Mouse (Mus musculus): ENCODE measurements around the gene Abr.

The Abr gene

DNA sequence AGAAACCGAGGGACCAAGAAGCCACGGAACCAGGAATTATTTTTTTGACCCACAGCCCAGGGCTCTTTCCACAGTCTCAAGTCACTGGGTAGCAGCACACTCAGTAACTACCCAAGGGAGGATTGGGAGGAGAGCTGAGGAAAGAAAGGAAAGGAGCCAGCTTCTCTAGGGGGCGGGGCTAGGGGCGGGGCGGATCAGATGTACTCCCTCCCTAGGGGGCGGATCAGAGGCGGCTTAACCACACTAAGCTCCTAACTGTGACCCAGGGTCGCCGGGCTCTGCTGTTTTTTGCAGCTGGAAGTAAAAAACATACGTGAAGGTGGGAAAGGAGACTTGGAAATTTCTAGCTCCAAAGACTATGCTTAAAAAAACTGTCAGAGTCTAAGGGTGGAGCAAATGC lies 175.9 kb downstream of the Abr start:
- DNase-seq, result no peak

DNA sequence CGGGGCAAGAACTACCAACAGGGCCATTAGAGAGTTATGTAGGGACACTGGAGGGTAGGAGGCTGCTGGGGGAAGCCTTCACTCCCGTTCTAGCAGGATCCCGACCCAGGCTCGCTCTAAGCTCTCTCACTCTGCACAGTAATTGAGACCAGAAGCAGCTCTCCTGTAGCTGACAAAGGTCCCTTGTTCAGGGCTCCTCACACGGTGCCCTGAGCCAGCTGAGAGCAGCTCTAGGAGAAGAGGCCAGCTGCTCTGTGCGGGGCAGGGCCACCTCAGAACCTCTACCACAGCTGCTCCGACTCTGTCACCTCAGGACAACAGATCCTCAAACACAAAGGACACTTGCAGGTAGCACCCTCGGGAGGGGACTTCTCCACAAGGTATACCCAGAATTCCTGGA lies 176.7 kb downstream of the Abr start:
- DNase-seq, result no peak

DNA sequence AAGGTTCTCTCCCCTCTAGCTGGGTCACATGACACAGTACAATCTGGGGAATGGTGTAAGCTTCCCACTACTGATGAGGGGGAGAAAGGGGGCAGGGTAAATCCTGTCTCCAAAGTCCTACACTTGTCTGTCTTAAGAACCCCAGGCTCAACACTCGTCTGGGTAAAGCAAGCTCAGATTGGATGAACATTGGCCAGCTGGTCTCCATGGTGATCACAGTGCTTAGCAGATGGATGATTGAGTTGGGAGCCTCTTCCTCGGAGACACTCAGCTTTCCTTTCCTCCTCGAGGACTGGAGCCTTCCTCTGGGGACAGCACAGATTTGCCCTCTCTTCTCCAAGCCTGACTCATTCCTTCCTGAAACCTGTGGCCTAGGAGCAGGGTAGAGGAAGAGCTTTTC lies 182.4 kb downstream of the Abr start:
- DNase-seq, result no peak

DNA sequence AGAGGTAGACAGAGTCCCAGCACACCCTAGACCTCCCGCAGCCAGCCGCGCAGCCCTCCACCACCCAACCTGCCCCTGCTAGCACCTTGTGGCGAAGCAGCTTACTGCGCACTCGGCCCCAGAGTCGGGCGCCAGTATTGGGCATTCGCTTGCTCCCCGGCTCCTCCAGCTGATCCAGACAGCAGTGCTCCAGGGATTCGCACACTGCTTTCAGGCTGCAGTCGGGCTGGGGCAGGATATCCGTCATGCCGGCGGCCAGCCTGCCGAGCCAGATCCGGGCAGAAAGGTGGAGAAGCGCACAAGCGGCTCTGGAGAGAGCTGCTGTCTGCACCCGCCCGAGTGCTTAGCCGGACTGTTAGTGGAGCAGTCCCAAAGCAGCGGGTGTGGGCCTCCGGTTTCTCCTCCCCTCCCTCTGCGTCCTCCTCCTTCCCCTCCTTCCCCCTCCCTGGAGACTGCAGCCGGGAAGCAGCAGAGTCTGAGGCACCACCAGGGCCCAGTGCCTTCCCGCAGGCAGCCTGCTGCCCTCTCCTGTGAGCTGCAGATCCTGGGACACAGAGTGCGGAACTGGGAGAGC lies 185.2 kb downstream of the Abr start:
- peak; percentile 77 for DNase-seq

DNA sequence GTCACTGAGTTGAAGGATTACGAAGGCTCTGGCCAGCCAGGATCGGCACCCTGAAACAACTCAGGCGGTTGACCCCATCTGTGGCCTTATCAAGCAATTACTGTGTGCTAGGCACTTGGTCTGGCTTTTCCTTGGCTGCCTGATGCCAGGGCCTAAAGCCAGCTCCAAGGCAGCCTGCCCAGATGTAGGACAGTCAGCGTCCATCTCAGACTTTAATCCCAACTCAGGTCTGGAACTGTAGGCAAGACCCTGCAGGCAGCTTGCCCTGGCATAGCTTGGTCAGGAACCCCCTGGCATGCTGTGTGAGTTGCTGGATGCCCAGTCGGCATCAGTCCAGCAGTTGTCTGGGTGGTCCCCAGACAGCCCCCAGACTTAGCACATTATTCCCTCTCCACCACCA lies 186.1 kb downstream of the Abr start:
- no peak for DNase-seq

DNA sequence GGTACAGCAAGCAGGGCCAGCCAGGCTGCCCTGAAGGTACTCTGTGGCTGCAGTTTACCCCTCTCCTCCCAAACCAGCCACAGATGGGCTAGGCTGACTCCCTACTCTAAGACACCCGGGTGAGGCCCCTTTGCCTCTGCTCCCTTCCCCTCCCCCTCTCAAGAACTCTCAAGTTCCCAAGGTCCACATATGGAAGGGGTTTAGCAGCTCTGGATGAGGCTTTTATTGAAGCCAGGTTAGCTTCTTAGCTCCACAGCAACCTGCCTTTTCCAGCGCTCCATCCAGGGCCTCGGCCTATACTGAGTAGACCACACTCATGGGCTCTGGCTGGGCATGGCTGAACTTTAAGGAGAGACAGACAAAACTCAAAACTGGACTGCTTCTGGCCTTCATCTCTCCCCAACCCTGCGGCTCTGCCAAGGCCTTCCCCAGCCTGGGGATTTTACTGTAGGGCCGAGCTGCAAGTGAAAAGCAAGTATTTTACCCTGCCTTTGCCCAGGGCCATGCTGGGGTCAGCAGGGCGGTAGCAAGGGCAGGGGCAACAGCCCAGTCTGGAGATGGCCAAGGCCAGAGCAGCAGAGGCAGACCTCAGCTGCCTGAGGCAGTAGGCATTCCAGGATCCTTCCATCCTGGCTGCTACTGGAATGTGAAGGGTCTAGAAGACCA lies 192.0 kb downstream of the Abr start:
- DNase-seq, result no peak

DNA sequence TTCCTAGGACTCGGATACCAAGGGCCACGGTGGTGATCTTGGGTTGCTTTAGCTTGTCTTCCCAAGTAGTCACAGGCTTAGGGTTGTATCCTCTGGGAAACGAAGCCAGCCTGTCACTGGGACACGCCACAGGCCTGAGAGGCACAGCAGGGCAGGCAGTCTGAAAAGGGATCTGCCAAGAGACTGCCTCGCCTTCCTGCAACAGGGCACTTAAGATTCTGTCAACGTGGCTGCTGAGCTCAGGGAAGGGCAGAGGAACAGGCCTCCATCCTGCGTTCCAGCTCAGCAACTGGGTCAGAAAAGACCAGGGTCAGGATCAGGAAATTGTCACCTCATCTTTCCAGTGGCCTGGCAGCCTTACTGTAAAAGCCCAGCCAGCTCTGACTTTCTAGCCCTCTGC lies 192.6 kb downstream of the Abr start:
- no peak for DNase-seq

DNA sequence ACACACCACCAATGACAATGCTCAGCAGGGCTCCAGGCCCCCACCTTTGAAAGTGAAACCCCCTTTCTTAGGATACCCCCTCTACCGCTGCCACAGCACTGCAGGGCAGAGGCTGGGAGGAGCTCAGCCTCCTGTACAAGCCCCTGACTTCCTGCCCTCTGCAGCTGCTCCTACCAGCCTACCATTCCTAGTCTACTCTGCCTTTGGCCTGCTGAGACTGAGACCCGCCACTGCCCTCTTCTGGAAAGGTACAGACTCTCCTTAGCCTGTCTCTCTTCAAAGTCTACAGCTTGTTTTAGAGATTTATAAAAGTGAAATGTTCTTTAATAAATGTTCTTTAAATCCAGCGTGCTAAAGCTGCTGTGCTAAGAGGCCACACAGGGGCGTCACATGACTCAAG lies 193.1 kb downstream of the Abr start:
- no peak for DNase-seq

DNA sequence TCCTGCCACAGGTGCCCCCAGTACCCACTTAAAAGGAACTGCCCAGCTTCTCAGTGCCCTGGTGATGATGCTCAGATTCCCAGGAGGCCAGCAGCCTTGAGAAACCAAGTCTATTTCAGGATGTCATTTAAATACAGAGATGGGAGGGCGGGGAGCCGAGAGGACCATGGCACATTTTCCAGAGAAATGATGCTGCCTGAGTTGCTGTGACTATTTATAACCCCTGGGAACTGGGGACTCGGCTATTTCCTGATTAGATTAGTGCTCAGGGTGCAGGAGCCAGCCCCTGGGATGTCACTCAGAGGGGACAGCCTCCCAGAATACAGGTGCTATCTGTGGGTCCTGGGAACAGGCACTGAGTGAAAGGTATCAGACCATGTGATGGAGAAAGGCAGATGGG lies 194.3 kb downstream of the Abr start:
- no peak for DNase-seq

DNA sequence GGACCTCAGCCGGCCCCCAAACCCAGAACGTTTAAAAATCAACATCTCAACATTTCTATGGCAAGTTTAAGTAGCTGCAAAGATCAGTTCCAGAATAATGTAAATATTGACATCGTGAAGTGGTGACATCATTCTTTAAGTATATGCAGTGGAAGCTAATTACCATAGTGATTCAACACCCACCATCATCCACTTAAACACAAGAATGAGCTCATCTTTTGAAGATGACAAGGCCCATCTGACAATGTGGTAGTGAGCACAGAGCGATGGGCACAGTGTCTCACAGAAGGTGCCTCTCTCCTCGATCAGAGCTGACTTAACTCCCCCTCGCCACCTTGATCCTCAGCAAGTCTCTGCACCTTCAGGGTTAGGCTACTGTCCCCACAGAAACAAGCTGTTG lies 196.4 kb downstream of the Abr start:
- DNase-seq, result no peak

DNA sequence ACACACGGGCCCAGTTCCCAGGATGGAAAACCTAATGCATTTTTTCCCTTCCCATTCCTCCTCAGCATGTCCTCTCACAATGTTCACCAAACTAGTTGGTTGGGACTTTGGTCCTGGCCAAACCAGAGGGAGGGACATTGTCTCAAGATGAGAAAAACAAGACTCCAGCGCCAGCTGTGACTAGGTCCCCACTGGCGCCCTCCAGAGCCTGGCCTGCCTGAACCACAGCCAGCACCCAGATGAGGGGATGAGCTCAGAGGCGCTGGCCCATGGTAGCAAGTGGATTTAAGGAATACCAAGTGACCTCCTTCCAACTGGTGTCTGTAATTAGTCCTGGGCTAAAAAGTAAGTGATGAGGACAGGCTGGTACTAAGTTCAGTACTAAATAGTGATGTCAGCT lies 201.2 kb downstream of the Abr start:
- DNase-seq, result peak; percentile 25

DNA sequence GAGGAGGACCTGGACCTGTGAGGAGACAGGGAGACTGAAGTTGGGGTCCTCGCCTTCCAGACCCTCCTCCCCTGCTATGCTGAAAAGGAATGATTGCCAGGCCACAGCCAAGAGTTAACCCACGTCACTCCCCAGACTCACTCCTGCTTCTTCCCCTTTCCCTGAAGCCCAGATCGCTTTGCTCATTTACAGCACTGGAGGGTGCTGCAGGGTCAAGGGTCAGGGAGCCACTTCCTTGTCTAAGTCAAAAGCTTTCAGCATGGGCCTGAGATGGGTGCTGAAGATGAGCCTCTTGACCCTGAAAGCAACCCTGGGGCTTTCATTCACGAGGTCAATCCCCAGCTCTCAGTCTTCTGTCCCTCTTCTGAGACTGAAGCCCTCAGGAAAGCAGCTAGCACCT lies 202.9 kb downstream of the Abr start:
- no peak for DNase-seq

DNA sequence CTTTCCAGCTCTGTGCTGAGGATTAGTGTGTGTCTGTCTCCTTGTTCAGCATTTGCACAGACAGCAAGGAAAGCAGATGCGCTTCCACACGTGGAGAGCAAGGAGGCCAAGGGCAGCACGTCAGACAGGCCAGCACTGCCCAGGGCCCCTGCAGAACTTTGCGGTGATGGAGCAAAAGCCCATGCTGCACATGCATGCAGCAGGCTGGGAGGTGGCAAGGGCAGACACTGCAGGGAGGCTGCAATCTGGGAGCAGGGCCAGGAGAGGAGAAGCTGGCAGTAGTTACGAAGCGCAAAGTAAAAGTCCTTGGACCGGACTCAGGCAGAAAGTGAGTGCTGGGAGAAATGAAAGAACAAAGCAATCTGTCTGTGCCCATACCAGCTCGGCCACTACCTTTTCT lies 203.7 kb downstream of the Abr start:
- no peak for DNase-seq

DNA sequence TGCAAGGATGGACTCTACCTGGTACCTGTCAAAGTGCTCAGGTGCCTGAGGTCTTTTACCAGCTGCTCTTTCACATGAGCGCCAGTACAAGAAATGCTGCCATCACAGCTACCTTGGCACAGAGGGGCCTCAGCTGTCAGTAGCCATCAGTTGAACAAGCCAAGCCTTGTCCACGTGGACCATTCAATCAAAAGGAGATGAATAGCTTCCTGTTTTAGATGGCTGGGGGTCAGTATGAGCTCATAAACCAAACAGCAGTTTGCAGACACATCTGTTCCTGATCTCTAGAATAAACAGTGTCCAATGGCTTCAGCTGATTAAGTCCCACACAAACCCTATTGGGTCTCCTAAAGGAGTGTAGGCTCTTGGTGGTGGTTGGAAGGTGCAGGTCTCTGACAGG lies 206.1 kb downstream of the Abr start:
- no peak for DNase-seq

DNA sequence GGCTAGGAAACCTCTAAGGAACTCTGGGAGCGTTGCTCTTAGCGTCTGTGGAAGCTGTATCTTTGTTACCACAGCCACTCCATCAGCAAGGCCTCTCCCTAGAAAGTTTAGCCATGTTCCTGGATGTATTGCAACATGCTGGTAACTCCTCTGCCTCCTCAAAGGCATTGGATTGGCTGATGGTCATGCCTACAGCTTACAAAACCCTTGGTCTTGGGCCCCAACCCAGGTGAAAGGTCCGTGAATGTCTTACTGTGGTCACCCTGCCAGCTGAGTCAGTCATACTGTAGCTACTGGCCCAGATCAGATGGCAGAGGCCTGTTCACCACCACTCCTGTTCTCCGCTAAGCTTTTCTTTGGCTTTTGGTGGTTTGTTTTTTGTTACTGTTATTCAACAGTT lies 207.1 kb downstream of the Abr start:
- no peak for DNase-seq

DNA sequence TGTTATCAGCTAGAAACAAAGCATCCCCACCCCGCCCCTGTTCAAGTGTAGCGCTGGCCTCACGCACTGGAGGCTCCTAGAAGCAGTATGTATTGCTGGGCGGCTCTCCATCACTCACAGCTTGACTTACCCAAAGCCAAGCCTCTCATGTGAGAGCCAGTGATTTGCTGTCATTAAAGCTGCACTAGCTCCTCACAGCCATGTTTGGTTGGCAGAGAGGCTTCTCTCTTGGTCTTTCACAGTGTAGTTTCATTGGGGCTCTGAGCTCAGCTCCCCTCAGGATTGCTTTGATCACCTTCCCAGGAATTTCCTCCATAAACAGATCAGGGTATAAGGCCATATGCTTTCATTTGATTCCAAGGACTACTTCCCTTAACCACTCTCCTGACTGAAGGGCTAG lies 208.9 kb downstream of the Abr start:
- no peak for DNase-seq

DNA sequence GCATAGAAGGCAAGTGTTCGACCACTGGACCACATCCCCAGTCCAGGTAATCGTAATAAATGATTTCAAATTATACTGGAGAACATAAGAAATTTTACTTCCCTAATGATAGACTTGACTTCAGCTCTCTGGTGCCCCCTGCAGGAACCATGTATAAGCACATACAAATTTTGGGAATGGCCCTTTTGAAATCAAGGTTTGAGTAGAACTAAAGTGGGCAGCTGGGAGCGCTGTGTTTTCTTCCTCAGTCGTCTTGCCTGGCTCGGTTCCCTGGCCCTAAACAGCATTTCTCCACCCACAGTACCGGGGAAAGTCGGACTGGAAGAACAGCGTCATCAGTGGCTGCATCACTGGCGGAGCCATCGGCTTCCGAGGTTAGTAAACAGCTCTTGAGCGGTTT lies 211.3 kb downstream of the Abr start:
- DNase-seq, result peak; percentile 38

DNA sequence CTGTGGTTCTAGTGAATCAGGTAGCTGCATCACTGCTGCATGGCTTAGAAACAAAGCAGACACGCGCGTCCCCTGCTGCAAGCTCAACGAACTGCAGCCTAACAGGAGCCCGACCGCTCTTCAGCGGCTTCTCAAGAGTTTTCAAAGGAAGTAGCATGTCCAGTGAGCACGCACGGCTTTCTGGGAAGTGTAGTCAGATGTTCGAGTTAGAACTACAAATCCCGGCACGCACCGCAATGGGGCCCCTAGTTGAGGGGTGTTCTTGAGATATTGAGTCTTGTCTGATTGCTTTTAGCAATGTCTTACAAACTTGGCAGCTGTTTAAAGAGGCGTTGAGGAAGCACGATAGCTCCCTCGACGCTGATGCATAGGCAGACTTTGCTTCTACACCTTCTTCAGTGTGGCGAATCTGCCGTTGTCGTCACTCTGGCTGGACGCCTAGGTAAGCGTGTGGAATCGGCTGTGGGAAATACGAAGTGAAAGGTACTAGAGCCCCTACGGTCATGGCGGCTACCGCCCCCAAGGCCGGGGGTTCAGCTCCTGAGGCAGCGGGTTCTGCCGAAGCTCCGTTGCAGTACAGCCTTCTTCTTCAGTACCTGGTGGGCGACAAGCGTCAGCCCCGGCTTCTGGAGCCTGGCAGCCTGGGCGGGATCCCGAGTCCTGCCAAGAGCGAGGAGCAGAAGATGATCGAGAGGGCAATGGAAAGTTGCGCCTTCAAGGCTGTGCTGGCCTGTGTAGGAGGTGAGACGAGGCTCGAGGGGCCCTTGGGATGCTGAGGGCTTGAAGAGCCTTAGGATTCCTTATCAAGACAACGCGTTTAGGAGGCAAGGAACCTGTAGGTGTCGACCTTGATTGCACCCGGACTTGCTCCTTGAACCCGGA lies 215.2 kb downstream of the Abr start, which contains the start of gene Timm22:
Gene Timm22, plus strand, starts transcription at position 251 of the 882 bp plus-strand sequence.
- peak; percentile 97 for DNase-seq

DNA sequence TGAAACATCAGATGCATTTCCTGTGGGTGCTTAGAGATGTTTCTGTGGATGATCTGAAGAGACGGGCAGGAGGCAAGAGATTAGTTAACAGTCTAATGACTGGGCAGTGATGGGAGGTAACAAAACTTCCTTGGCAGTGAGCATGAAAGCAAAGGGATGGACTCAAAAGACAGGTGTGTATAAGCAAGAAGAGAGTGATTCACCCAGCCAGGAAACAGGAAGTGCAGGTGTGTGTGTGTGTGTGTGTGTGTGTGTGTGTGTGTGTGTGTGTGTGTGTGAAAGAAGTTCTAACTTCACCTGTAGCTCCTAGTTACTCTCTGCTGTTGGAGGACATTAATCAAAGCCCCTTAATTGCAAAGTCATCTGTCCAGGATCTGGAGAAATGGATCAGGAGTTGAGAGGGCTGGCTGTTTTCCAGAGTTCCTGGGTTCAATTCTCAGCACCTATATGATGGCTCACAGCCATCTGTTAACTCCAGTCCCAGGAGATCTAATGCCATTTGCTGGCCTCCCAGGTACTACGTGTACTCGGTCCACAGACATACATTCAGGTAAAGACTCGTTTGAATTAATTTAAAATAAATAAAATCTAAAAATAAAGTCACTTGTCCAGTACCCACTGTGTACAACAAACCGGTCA lies 216.4 kb downstream of the Abr start:
- no peak for DNase-seq

DNA sequence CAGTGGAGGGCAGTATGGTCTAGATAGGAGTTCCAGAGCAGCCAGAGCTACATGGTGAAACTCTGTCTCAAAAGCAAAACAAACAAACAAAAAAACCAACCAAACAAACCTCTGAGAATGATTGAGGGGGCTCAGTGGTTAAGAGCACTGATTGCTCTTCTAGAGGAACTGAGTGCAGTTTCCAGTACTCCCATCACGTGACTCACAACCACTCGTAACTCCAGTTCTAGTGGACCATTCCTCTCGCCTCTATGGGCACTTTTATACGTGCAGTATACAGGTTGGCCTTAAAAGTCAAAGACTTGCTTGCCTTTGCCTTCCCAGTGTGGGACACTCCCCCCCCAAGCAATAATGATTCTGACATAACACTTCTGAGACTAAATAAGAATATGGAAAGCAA lies 217.0 kb downstream of the Abr start:
- no peak for DNase-seq

DNA sequence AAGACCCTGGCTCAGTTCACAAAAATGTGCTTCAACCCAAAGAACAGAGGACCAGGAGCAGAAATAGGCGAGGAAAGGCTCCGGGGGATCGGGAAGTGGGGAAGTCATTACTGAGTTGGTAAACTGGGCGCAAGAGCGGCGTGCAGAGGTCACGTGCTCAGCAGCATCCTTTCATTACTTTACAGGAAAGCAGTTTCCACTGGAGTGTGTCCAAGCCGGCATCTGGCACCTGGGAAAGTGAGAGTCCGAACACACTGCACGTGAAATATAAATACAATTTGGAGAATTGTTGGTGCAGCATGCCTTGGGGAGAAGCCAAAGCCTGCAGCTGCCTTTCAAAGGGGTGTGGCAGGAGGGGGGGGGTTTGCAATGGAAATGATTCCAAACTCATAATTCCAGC lies 220.7 kb downstream of the Abr start:
- DNase-seq, result no peak

DNA sequence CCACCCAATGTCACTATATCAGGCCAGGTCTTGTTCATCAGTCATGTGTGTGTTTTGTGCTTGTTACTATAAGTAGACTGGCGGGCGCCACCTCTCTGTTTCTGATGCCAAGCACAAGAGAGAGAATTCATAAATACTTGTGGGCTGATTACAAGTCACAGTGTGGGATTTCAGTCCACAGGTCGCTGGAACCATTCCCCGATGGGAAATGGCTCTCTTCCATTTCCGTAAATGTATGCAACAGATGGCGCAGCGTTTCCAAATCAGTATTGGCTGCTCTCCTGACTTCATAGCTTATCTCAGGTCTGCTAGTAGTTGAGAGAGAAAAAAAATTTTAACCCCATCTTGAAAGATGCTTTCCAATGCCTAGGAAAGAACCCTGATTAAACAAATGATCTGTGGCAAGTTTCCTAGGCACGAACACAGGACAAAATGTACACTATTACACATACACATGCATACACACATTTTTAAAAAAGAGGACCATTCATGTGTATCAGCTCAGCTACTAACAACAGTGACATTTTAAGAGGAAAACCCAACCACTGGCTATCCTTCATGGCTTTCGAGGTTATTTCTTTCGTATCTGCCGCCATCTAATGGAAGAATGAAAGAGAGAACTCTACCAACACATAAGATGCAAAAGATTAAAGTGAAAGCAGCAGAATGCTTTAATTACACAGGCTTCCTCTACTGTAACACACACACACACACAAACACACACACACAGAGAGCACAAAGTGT lies 222.4 kb downstream of the Abr start:
- DNase-seq, result peak; percentile 60

All from kidney, postnatal 14 days (tissue).